Mouse (Mus musculus) forebrain, embryonic 16.5 days (tissue): Measurements from ENCODE around the gene B4galt4. TPM values are rescaled to one million over a fixed set of nuclear protein-coding genes. Genes with fewer than 3 reads are reported as not detected.

ENCODE experiments used
- ATAC-seq: fragments of 200-750 bp; cut with Nextera tagmentation; 2 replicates; pipeline ENCODE4 v1.8.0; 2017; ENCODE audit warnings: mild to moderate bottlenecking, moderate library complexity
- H3K27ac ChIP-seq: fragments of 300-500 bp; sonication (generic); 2 replicates; pipeline ENCODE4 v1.5.1; 2014; ENCODE audit warnings: low read length, control low read depth
- H3K27me3 ChIP-seq: fragments of 300-500 bp; sonication (generic); replicated peaks from 2 replicates; pipeline ENCODE4 v1.6.1; 2014; ENCODE audit warnings: low read length; ENCODE audit not compliant: control insufficient read depth, insufficient read depth
- H3K36me3 ChIP-seq: fragments of 300-500 bp; sonication (generic); 2 replicates; pipeline ENCODE4 v1.6.1; 2014; ENCODE audit not compliant: control insufficient read depth, insufficient read depth
- H3K4me1 ChIP-seq: fragments of 300-500 bp; sonication (generic); replicated peaks from 2 replicates; pipeline ENCODE4 v1.6.1; 2014; ENCODE audit warnings: low read length; ENCODE audit not compliant: control insufficient read depth, insufficient read depth
- H3K4me2 ChIP-seq: fragments of 300-500 bp; sonication (generic); 2 replicates; pipeline ENCODE4 v1.6.1; 2014; ENCODE audit warnings: mild to moderate bottlenecking, low read length, control low read depth
- H3K4me3 ChIP-seq: fragments of 300-500 bp; sonication (generic); replicated peaks from 2 replicates; pipeline ENCODE4 v1.5.1; 2014; ENCODE audit warnings: mild to moderate bottlenecking, low read length, control low read depth
- H3K9ac ChIP-seq: fragments of 300-500 bp; sonication (generic); replicated peaks from 2 replicates; pipeline ENCODE4 v1.6.1; 2014; ENCODE audit warnings: low read depth, low read length, control low read depth
- H3K9me3 ChIP-seq: fragments of 300-500 bp; sonication (generic); 2 replicates; pipeline ENCODE4 v1.6.1; 2016; ENCODE audit warnings: low read length; ENCODE audit not compliant: control insufficient read depth
- WGBS: fragments of 180-500 bp; shearing (Covaris S2); extraction: QIAGEN DNeasy Blood & Tissue Kit; methylation state at CpG from one replicate; pipeline ENCODE4 v1.1.7; 2014; 5-methylcytosine and 5-hydroxymethylcytosine counted together
- polyA plus RNA-seq: library from polyadenylated mRNA; unstranded; fragments of >200 nt; fragmentation: Nextera tagmentation; extraction: Ambion mirVana; gene quantifications from 2 replicates; pipeline ENCODE4 v1.2.1, GENCODE M21; 2015

B4galt4 gene
- polyA plus RNA-seq, 1 experiment from 2014 or later: 25.8 TPM

- Histone ChIP-seq H3K36me3 (no peaks in the 10 kb centered on the region), H3K4me1 (peaks cover 2% of the 10 kb centered on the region; the same call in 1 of the 2 replicates), H3K27me3 (no peaks in the 10 kb centered on the region), H3K27ac (no peak overlapping the region), H3K4me2 (no peak overlapping the region), H3K9me3 (no peaks in the 10 kb centered on the region), H3K9ac (no peak overlapping the region), H3K4me3 (no peak overlapping the region)
- 85% methylated on average over 6 of the region's 6 CpGs for WGBS
- no peak for ATAC-seq
Observed at GRCm38 (mm10) chr16:38750803-38751202, 8.7 kb downstream of the B4galt4 start.

GRCm38 (mm10) chr16:38753631-38754030 is 11.6 kb downstream of the B4galt4 start:
- H3K27ac ChIP-seq: no peak overlapping the region
- H3K9me3 ChIP-seq: no peaks in the 10 kb centered on the region
- ATAC-seq: no peak
- H3K9ac ChIP-seq: no peak overlapping the region
- 73% methylated on average over 11 of the region's 11 CpGs for WGBS
- peaks cover 2% of the 10 kb centered on the region for H3K4me1 ChIP-seq
- no peaks in the 10 kb centered on the region for H3K27me3 ChIP-seq
- no peak overlapping the region for H3K4me3 ChIP-seq
- 0 out of 2 replicates have a peak, but pooled peaks cover 5% of the 10 kb centered on the region for H3K36me3 ChIP-seq
- H3K4me2 ChIP-seq: no peak overlapping the region

GRCm38 (mm10) chr16:38755452-38756176 is 13.6 kb downstream of the B4galt4 start:
- ATAC-seq: no peak
- Histone ChIP-seq H3K9ac (no peak overlapping the region), H3K9me3 (no peaks in the 10 kb centered on the region), H3K4me1 (peaks cover 2% of the 10 kb centered on the region; the same call in 1 of the 2 replicates), H3K4me2 (no peak overlapping the region), H3K27ac (no peak overlapping the region), H3K27me3 (no peaks in the 10 kb centered on the region), H3K4me3 (no peak overlapping the region), H3K36me3 (0 out of 2 replicates have a peak, but pooled peaks cover 5% of the 10 kb centered on the region)
- 72% methylated on average over 7 of the region's 7 CpGs for WGBS

GRCm38 (mm10) chr16:38756177-38756503 is 14.1 kb downstream of the B4galt4 start:
- Histone ChIP-seq H3K36me3 (0 out of 2 replicates have a peak, but pooled peaks cover 5% of the 10 kb centered on the region), H3K27me3 (no peaks in the 10 kb centered on the region), H3K4me3 (no peak overlapping the region), H3K4me1 (peaks cover 2% of the 10 kb centered on the region; the same call in 1 of the 2 replicates), H3K9me3 (no peaks in the 10 kb centered on the region), H3K9ac (no peak overlapping the region), H3K27ac (no peak overlapping the region), H3K4me2 (no peak overlapping the region)
- no peak for ATAC-seq
- 18% methylated on average over 5 of the region's 5 CpGs for WGBS

GRCm38 (mm10) chr16:38756572-38756971 is 14.5 kb downstream of the B4galt4 start:
- Histone ChIP-seq H3K9me3 (no peaks in the 10 kb centered on the region), H3K4me1 (peaks cover 2% of the 10 kb centered on the region; the same call in 1 of the 2 replicates), H3K27ac (no peak overlapping the region), H3K27me3 (no peaks in the 10 kb centered on the region), H3K4me3 (no peak overlapping the region), H3K36me3 (0 out of 2 replicates have a peak, but pooled peaks cover 5% of the 10 kb centered on the region), H3K9ac (no peak overlapping the region), H3K4me2 (no peak overlapping the region)
- no peak for ATAC-seq
- WGBS: 65% methylated on average over 4 of the region's 4 CpGs

GRCm38 (mm10) chr16:38757626-38758025 is 15.6 kb downstream of the B4galt4 start:
- peaks cover 2% of the 10 kb centered on the region; the same call in 1 of the 2 replicates for H3K4me1 ChIP-seq
- no peaks in the 10 kb centered on the region for H3K9me3 ChIP-seq
- H3K4me3 ChIP-seq: no peak overlapping the region
- 96% methylated on average over 19 of the region's 19 CpGs for WGBS
- H3K4me2 ChIP-seq: no peak overlapping the region
- ATAC-seq: no peak
- 0 out of 2 replicates have a peak, but pooled peaks cover 5% of the 10 kb centered on the region for H3K36me3 ChIP-seq
- no peak overlapping the region for H3K27ac ChIP-seq
- no peaks in the 10 kb centered on the region for H3K27me3 ChIP-seq
- no peak overlapping the region for H3K9ac ChIP-seq

GRCm38 (mm10) chr16:38758104-38758861 is 16.2 kb downstream of the B4galt4 start:
- 90% methylated on average over 12 of the region's 12 CpGs for WGBS
- no peak for ATAC-seq
- H3K27me3 ChIP-seq: no peaks in the 10 kb centered on the region
- no peak overlapping the region for H3K4me2 ChIP-seq
- H3K4me3 ChIP-seq: no peak overlapping the region
- 0 out of 2 replicates have a peak, but pooled peaks cover 5% of the 10 kb centered on the region for H3K36me3 ChIP-seq
- no peak overlapping the region for H3K9ac ChIP-seq
- no peaks in the 10 kb centered on the region for H3K9me3 ChIP-seq
- H3K4me1 ChIP-seq: peaks cover 2% of the 10 kb centered on the region; the same call in 1 of the 2 replicates
- H3K27ac ChIP-seq: no peak overlapping the region

GRCm38 (mm10) chr16:38760239-38760638 is 18.2 kb downstream of the B4galt4 start:
- Histone ChIP-seq H3K9ac (no peak overlapping the region), H3K4me2 (no peak overlapping the region), H3K9me3 (no peaks in the 10 kb centered on the region), H3K36me3 (0 out of 2 replicates have a peak, but pooled peaks cover 5% of the 10 kb centered on the region), H3K27ac (no peak overlapping the region), H3K4me3 (no peak overlapping the region), H3K4me1 (peaks cover 2% of the 10 kb centered on the region; the same call in 1 of the 2 replicates), H3K27me3 (no peaks in the 10 kb centered on the region)
- WGBS: 95% methylated on average over 5 of the region's 5 CpGs
- no peak for ATAC-seq

- Histone ChIP-seq H3K4me2 (no peak overlapping the region), H3K9me3 (no peaks in the 10 kb centered on the region), H3K36me3 (0 out of 2 replicates have a peak, but pooled peaks cover 5% of the 10 kb centered on the region), H3K27me3 (no peaks in the 10 kb centered on the region), H3K27ac (no peak overlapping the region), H3K4me3 (no peak overlapping the region), H3K9ac (no peak overlapping the region), H3K4me1 (no peaks in the 10 kb centered on the region; the same call in 1 of the 2 replicates)
- no peak for ATAC-seq
- WGBS: 92% methylated on average over 6 of the region's 6 CpGs
Observed at GRCm38 (mm10) chr16:38760834-38761375, 18.8 kb downstream of the B4galt4 start.
